ENCODE assay signal across 8 mouse cellular contexts in genomic region chr19:56652034-56652962, GRCm38 (mm10).
DNase-seq lines count a peak whose midpoint lies in the region; ATAC-seq and TF ChIP-seq lines count a peak whose summit lies in the region.

No protein-coding gene starts in this region.

- H3K4me1 ChIP-seq in lung, embryonic 15.5 days: peaks cover 23% of the 10 kb centered on the region
- H3K4me1 ChIP-seq in stomach, embryonic 16.5 days (ENCODE audit: control insufficient read depth, insufficient read depth, low read length): peaks cover 26% of the 10 kb centered on the region

- TF ChIP-seq CTCF in left cerebral cortex, adult 2 months (IDR thresholded peaks at IDR 0.05): no peak

- no peaks in the 10 kb centered on the region for H3K9me3 ChIP-seq in lung, embryonic 15.5 days
- no peaks in the 10 kb centered on the region; the same call in 1 of the 2 replicates for H3K9me3 ChIP-seq in stomach, embryonic 16.5 days (replicated peaks; ENCODE audit: control insufficient read depth, low read length)

- WGBS in lung, embryonic 15.5 days: 11% methylated on average over 19 of the region's 19 CpGs
- WGBS in stomach, embryonic 16.5 days: 13% methylated on average over 19 of the region's 19 CpGs

- H3K27ac ChIP-seq in left cerebral cortex, adult 2 months: no peak overlapping the region
- H3K27ac ChIP-seq in lung, embryonic 15.5 days: peak overlapping the region; percentile 73
- peak overlapping the region; percentile 60 for H3K27ac ChIP-seq in stomach, embryonic 16.5 days (ENCODE audit: low read length)

- intact Hi-C loops in left cerebral cortex, adult 2 months (cut with DNase I): no loop called here

- H3K36me3 ChIP-seq in lung, embryonic 15.5 days: no peaks in the 10 kb centered on the region
- no peaks in the 10 kb centered on the region for H3K36me3 ChIP-seq in stomach, embryonic 16.5 days (ENCODE audit: control insufficient read depth, insufficient read depth, low read length)

- no peak overlapping the region for H3K9ac ChIP-seq in lung, embryonic 15.5 days
- peak overlapping the region; percentile 22; the same call in 1 of the 2 replicates for H3K9ac ChIP-seq in stomach, embryonic 16.5 days (ENCODE audit: low read length)

- peak overlapping the region; percentile 34 for H3K4me3 ChIP-seq in left cerebral cortex, adult 2 months
- H3K4me3 ChIP-seq in lung, embryonic 15.5 days: peak overlapping the region; percentile 14; the same call in 1 of the 2 replicates
- H3K4me3 ChIP-seq in stomach, embryonic 16.5 days (replicated peaks; ENCODE audit: low read length): peak overlapping the region; percentile 23

- peak; percentile 97 for ATAC-seq in lung, embryonic 15.5 days (ENCODE audit: borderline replicate concordance, extremely low read depth, low FRiP score, low TSS enrichment)
- ATAC-seq in stomach, embryonic 16.5 days (ENCODE audit: insufficient read depth, low FRiP score): peak; percentile 84; the same call in 1 of the 2 replicates

- H3K27me3 ChIP-seq in lung, embryonic 15.5 days: no peaks in the 10 kb centered on the region
- H3K27me3 ChIP-seq in stomach, embryonic 16.5 days (ENCODE audit: control insufficient read depth, insufficient read depth, low read length): no peaks in the 10 kb centered on the region

- peak overlapping the region; percentile 47 for H3K4me2 ChIP-seq in lung, embryonic 15.5 days
- peak overlapping the region; percentile 49 for H3K4me2 ChIP-seq in stomach, embryonic 16.5 days (ENCODE audit: low read depth, low read length)

- DNase-seq in left cerebral cortex, adult 2 months (ENCODE audit: extremely low spot score in 1 of 2, low spot score in 2 of 2): no peak
- DNase-seq in left cerebral cortex, adult 8-10 months (ENCODE audit: low spot score in 2 of 2): no peak
- DNase-seq in heart, adult 9 months (ENCODE audit: low spot score in 2 of 2): peak; percentile 40
- DNase-seq in kidney, adult 8-10 months: peak; percentile 43 to 86
- no peak for DNase-seq in layer of hippocampus, postnatal 10 days (ENCODE audit: low spot score in 2 of 2)
- no peak for DNase-seq in thymus, adult 18-20 months

Comparison
In these comparisons a context has a peak if more than half of its experiments do, and no peak if none do; other contexts are left out.
1. DNase-seq: peak in heart, adult 9 months (2 of 2) and kidney, adult 8-10 months (2 of 2); none in left cerebral cortex, adult 2 months (0 of 2), left cerebral cortex, adult 8-10 months (0 of 2), layer of hippocampus, postnatal 10 days (0 of 2) and thymus, adult 18-20 months (0 of 2).
2. Peak in every context shown above with its lines, with median percentiles within 50 percentile points of each other: H3K4me3 ChIP-seq.